Mouse (Mus musculus): ENCODE measurements around the gene Iqsec1.

Iqsec1 gene

DNA sequence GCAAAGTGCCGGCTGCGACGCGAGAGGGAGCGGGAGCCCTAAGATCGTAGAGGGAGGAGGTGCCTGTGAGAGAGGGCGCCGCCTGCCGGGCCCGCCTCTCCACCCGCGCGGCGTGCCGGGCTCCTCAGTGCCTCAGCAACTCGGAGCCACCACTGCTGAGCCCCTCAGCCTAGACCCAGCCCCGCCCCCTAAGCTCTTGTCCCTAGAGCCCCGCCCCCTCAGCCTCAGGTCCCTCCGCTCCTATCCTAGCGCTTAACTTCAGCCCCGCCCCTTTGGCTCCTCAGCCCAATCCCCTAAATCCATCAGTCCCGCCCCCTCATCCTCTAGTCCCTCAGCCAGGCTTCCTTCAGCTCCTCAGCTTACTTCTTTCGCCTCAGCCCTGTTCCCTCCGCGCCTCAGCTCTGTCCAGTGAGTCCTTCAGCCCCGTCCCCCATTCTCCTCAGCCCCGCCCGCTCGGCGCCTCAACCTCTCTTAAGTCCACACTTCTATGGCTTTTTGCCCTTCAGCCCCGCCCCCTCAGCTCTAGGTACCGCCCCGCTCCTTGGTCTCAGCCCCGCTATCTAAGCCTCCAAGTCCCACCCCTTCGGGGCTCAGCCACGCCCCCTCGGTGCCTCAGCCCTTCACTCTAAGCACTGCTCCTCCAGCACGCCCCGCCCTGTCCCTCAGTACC lies at the start of gene Iqsec1:
TSS of gene Iqsec1 (minus strand) at position 38 of the 670 bp plus-strand sequence.
- DNase-seq (ENCODE audit: low spot score): peak; percentile 30

DNA sequence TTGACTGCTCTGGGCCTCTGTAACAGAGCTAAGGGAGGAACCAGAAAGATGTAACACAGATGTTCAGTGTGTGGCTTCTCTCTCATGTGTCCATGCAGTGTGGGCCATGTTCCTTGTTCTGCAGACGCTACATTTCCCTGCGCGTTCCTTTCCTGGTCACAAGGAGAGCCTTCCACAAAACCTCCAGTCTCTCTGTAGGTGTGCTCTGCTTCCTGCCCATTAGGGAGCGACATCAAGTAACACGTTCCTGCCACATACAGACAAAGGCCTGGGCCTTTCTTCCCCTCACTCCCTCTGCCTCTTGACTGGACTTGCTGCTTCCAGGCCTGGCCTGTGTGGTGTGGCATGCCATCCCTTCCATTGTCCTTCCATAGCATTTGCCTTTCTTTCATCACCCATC lies 39.8 kb upstream of the Iqsec1 start:
- DNase-seq (ENCODE audit: low spot score): no peak

GRCm38 (mm10) chr6:91020810-91021209 lies 32.3 kb upstream of the Iqsec1 start:
- DNase-seq (ENCODE audit: low spot score): no peak

DNA sequence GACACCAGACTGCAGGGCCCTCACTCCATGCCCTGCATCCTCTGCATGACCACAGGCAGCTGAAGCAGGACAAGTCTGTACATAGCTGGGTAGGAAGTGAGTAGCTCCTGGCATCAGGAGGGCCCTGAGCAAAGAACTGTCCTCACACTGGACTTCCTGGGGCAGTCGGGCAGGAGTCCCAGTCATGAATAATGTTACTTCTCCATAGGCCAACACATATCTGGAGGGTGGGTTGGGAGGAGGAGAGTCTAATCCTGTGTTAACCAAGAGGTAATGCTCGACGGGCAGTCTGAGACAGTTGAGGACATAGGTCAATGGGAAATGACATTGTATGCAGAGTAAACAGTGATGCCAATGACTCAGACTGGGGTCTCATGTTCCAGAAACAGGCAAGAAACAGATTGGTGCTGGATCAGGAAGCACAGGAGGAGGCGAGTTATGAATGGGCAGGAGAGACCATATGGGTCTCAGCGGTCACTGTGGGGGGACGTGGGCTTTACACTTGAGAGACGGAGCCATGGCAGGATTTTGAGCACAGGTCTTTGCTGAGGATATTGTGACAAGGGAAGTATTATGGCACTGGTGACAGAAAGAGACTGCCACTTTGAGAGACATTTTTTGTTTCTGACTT lies 28.2 kb upstream of the Iqsec1 start:
- DNase-seq (ENCODE audit: low spot score): no peak

GRCm38 (mm10) chr6:91014198-91014958 lies 25.9 kb upstream of the Iqsec1 start:
- DNase-seq (ENCODE audit: low spot score): no peak

DNA sequence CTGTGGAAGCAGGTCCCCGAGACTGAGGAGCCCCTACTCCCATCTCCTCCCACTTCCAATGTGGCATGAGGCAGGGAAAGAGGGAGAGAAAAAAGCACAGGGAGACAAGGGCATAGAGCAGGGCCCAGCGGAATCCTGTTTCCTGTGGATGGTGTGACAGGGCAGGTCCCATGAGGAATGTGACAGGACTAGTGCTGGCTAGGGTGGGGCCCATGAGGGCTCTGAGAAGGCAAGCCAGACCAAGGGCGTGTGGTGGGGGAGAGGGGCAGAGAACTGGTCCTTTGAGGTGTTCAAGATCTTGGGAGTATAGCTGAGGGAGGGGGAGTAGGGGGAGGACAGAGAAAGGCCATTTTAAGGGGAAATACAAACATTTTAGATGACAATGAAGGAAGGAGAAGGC lies 24.0 kb upstream of the Iqsec1 start:
- DNase-seq (ENCODE audit: low spot score): no peak

DNA sequence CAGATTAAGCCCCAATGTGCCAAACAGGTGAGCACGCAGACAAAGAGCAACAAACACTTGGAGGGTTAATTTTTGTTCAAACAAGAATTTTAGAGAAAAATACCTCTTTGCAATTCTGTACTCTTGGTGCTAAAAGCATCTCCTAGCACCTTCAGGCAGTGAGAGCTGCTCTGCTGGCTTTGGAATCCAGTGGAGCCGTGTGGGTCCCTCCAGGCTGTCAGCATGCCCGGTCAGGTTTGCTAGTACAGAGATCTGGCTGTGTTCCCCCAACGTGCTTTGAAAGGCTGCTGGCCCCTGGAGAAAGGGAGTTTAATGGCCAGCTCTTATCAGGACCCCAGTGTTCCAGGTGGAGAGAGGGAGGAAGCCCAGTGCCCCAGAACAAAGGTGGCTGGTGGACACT lies 23.1 kb upstream of the Iqsec1 start:
- no peak for DNase-seq (ENCODE audit: low spot score)

DNA sequence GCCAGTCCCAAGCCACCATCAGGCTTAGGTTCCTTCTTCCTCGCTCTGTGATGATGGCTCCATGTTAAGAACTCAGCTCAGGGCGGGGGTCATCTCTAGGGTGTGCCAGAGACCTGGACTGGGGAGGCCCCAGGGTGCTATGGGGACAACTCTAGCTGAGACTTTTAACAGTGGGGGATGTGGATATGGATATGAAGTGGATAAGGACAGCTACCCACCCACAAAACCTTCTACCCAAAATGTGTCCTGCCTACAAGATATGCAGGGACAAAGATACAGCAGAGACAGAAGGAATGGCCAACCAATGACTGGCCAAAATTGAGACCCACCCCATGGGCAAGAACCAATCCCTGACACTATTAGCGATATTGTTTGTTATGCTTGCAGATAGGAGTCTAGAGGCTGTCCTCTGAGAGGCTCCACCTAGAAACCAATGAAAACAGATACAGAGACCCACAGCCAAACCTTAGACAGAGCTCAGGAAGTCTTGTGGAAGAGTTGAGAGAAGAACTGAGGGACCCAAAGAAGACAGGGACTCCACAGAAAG lies 19.9 kb upstream of the Iqsec1 start:
- DNase-seq (ENCODE audit: low spot score): no peak

DNA sequence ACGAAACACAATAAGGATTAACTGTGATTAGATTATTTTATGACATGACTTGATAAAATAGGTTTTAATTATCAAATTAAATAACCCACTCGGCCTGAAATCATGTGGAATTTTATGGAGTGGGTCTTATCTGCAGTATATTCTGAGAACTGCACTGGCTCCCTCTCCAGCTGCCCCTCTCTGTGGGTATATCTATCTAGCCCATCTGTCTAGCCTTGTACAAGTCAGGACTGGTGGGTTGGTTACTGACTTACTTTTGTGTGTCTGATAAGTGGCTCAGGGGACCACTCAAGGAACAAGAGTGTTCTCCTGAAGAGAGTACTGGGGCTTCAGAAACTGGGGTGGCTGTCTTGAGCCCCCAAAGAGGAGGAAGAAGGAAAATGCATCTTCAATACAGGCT lies 18.7 kb upstream of the Iqsec1 start:
- DNase-seq (ENCODE audit: low spot score): no peak

- DNase-seq (ENCODE audit: low spot score): no peak
Measured at GRCm38 (mm10) chr6:91004157-91004556, 15.7 kb upstream of the Iqsec1 start.

- DNase-seq (ENCODE audit: low spot score): no peak
Measured at GRCm38 (mm10) chr6:91003310-91003995, 15.0 kb upstream of the Iqsec1 start.

GRCm38 (mm10) chr6:91001566-91001965 lies 13.1 kb upstream of the Iqsec1 start:
- no peak for DNase-seq (ENCODE audit: low spot score)

- DNase-seq (ENCODE audit: low spot score): peak; percentile 47
Measured at GRCm38 (mm10) chr6:91000819-91001525, 12.5 kb upstream of the Iqsec1 start.

GRCm38 (mm10) chr6:90999176-90999575 lies 10.7 kb upstream of the Iqsec1 start:
- no peak for DNase-seq (ENCODE audit: low spot score)

- DNase-seq (ENCODE audit: low spot score): no peak
Measured at GRCm38 (mm10) chr6:90997025-90997424, 8.5 kb upstream of the Iqsec1 start.

DNA sequence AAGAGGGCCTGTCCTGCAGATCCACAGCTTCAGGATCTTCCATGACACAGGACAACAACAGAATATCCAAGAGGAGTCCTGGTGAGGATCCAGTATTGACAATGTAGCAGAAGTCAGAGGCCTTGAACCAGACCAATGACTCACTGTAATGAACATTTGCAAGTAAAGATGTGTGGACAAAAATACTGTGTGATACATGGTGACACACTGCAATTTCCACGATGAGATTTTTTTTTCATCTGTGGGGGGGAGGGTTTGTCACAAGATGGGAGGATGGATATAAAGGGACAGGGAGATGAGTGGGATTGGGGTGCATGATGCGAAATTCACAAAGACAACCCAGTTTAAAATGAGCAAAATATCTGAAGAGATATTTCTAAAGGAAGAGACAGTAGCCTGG lies 7.7 kb upstream of the Iqsec1 start:
- DNase-seq (ENCODE audit: low spot score): no peak

GRCm38 (mm10) chr6:90988299-90988625 lies 223 bp downstream of the Iqsec1 start:
- no peak for DNase-seq (ENCODE audit: low spot score)

DNA sequence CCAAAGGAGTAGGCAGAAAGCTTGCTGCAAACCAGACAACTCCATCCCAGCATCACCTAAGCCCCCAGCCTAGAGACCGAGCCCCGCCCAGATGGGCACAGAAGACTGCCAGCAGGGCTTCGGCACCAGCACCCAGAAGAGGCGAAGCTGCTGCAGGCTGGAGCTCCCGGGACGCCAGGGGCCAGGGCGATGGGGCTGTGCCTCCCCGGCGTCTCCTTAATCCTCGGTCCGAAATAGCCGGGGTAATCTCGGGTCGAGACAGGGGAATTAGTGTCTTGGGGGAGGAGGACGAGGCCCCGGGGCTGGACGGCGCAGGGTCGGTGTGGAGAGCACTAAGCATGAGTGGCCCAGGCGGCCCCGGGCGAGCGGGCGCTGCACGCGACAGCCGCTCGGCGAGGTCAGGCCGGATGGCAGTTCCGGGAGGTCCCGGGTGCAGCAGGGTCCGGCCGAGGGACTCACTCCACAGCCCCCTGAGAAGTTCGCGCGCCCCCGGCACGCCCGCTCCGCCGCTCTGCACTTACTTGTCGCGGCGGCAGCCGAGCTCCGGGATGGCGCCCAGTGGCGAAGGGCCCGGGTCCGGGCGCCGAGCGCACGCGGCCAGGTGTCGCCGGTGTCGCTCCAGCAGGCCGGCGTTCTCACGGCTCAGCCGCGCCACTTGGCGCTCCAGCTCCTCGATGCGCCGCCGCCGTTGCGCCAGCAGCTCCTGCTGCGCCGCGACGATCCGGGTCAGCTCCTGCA lies 755 bp downstream of the Iqsec1 start:
- DNase-seq (ENCODE audit: low spot score): no peak

DNA sequence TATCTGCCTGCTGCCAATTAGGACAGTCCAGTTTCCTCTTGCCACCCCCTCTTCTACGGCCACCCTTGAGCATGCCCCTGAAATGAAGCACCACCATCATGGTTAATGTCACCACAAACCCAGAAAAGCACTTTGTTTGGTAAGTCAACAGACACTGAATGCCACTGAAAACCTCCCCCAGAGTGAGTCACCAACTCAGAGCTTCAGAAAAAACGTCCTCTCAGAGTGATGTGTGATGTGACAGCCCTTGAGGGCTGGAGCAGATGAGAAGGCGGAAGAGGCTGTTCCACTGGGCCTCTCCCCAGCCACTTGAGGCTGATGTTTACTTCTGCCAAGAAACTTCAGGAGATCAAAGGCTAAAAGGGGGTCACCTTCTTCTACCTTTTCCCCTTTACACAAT lies 4.4 kb downstream of the Iqsec1 start:
- DNase-seq (ENCODE audit: low spot score): no peak

DNA sequence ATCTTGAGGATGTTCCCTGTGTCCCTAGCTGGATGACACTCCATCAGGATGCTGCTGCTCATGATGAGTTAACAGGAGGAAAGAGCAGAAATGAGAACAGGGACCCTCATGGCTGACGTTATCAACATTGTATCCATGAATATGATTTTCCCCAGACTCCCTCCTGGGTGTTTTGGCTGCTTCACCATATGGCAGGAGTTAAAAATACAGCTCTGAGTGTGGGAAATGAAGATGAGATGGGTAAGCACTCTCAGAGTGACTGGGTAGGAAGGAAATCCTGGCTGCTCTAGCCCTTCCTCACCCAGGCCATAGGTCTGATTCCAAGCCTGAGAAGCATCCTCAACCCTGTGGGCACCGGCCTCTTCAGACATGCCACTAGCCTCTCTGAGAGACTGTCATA lies 14.2 kb downstream of the Iqsec1 start:
- no peak for DNase-seq (ENCODE audit: low spot score)

DNA sequence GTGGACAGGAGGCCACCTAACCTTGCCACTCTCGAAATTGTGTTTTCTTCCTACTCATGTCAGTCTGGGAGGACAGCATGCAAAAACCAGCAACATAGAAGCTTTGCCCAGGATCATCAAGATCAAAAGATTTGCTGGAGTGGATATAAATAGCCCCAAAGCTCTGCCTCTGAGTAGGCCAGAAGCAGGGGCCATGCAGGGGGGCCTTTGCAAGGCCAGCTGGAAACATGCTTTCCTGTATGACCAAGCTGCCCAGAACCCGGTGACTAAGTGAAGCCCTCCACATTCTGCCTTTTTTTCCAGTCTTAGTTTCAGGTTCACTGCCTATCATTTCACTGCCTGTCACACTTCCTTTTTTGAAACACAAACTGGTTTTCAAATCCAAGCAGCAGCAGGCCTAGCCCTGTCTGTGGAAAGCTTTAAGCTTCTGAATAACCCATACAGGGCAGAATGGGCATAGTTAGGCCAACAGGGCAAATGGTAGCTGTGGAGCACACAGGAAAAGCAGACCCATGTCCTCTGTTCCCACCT lies 19.1 kb downstream of the Iqsec1 start:
- DNase-seq (ENCODE audit: low spot score): no peak
